Mouse (Mus musculus) thymus, adult 2 months (tissue): ENCODE measurements around the gene Bag5. TPM values are rescaled to one million over a fixed set of nuclear protein-coding genes. Genes with fewer than 3 reads are reported as not detected.
A peak's percentile ranks its signal among the peaks of the same experiment; 100 is the strongest.
"Not testable (repeated sequence)": the region's sequence is repeated elsewhere in the genome, so short reads cannot be mapped to it uniquely, and the experiment has no call there.

Experiments
- DNase-seq: peaks from one replicate; pipeline ENCODE4 v3.0.0; 2021
- H3K27ac ChIP-seq: fragments of 200-500 bp; 2 replicates; pipeline ENCODE4 v1.5.1; 2012; ENCODE audit warnings: low read length, control low read depth; ENCODE audit not compliant: control insufficient read depth, insufficient read depth
- H3K27me3 ChIP-seq: fragments of 200-500 bp; 2 replicates; pipeline ENCODE4 v1.6.1; 2012; ENCODE audit warnings: mild to moderate bottlenecking, low read length, moderate library complexity, mixed read lengths; ENCODE audit not compliant: control insufficient read depth, insufficient read depth
- H3K36me3 ChIP-seq: fragments of 200-500 bp; 2 replicates; pipeline ENCODE4 v1.6.1; 2012; ENCODE audit warnings: mild to moderate bottlenecking, low read length, moderate library complexity; ENCODE audit not compliant: control insufficient read depth, insufficient read depth
- H3K4me1 ChIP-seq: fragments of 200-500 bp; replicated peaks from 2 replicates; pipeline ENCODE4 v1.6.1; 2012; ENCODE audit warnings: low read length; ENCODE audit not compliant: control insufficient read depth, insufficient read depth
- H3K4me3 ChIP-seq: fragments of 200-500 bp; 2 replicates; pipeline ENCODE4 v1.5.1; 2012; ENCODE audit warnings: mild to moderate bottlenecking, low read length, control low read depth, moderate library complexity; ENCODE audit not compliant: control insufficient read depth, insufficient read depth
- CTCF ChIP-seq: fragments of 200-500 bp; IDR thresholded peaks from 2 replicates; pipeline ENCODE4 v1.5.1; 2012; ENCODE audit warnings: mild to moderate bottlenecking, control low read depth, low read length, moderate library complexity, borderline replicate concordance; ENCODE audit not compliant: control insufficient read depth, poor library complexity, insufficient read depth; ENCODE audit errors: extremely low read depth
- POLR2A ChIP-seq: fragments of 200-500 bp; IDR thresholded peaks from 2 replicates; pipeline ENCODE4 v1.6.1; 2012; ENCODE audit warnings: mild to moderate bottlenecking, low read length, control low read depth, moderate library complexity; ENCODE audit not compliant: control insufficient read depth, poor library complexity, insufficient read depth; ENCODE audit errors: extremely low read depth
- WGBS: fragments of 180-500 bp; shearing (Covaris S2); methylation state at CpG from one replicate; pipeline ENCODE4 v1.1.7; 2018; 5-methylcytosine and 5-hydroxymethylcytosine counted together
- polyA plus RNA-seq: library from polyadenylated mRNA; depleted of rRNA; stranded (reverse); fragments of >200 nt; gene quantifications from 2 replicates; pipeline ENCODE4 v1.2.3, GENCODE M21; 2012

Bag5 gene
- polyA plus RNA-seq, 1 experiment = 12.8 TPM

GRCm38 (mm10) chr12:111737370-111737769, 24.3 kb upstream of the Bag5 start:
- Histone ChIP-seq H3K4me1 (peaks cover 3% of the 10 kb centered on the region; the same call in 1 of the 2 replicates), H3K27me3 (no peaks in the 10 kb centered on the region), H3K4me3 (no peak overlapping the region), H3K36me3 (no peaks in the 10 kb centered on the region), H3K27ac (no peak overlapping the region)
- TF ChIP-seq CTCF (no peak), POLR2A (no peak)
- no peak for DNase-seq
- WGBS = 83% methylated on average over 9 of the region's 9 CpGs

GRCm38 (mm10) chr12:111736676-111737075, 23.6 kb upstream of the Bag5 start:
- not testable (repeated sequence) for DNase-seq, H3K27me3 ChIP-seq, H3K36me3 ChIP-seq, H3K4me1 ChIP-seq, H3K4me3 ChIP-seq, H3K27ac ChIP-seq
- WGBS = 93% methylated on average over 8 of the region's 8 CpGs

DNA sequence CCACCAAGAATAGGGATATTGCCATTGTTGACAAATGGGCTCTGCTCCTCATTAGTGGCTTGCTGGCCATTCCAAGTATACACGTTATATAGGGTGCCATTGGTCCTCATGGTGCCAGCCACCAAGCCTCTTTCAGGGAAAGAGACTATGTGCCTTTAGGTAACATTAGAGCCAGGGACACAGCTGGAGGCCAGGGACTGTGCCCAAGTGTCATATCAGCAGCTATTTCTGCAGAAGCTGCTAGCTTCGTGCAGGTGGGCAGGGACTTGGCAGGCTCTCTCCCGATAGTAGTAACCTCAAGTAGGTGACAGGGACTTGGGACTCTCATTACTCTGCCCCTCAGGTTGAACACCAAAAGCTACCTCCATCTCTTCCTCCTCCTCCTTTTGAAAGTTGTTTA, 21.9 kb upstream of the Bag5 start:
- H3K27ac ChIP-seq = no peak overlapping the region
- 98% methylated on average over 3 of the region's 3 CpGs for WGBS
- H3K4me3 ChIP-seq = no peak overlapping the region
- no peak for DNase-seq
- no peaks in the 10 kb centered on the region for H3K27me3 ChIP-seq
- no peaks in the 10 kb centered on the region for H3K36me3 ChIP-seq
- peaks cover 6% of the 10 kb centered on the region; the same call in 1 of the 2 replicates for H3K4me1 ChIP-seq
- TF ChIP-seq POLR2A = no peak

DNA sequence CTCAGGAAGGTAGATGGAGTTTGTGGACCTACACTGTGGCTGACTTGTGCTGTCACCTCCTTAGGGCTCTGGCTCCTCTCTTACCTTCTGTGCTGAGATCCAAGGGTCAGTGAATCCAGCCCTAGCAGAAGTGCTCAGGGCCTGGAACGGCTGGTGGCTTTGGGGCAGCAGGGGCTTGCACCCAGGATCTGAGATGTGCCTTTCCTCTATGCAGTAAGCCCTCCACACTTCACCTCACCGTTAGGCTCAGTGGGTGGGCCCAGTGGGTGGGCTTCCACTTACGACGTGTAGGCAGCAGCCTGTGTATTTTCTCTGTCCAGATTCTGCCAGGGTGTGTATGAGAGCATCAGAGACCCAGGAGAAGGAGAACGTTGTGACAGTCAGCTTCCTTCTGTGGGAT, 19.9 kb upstream of the Bag5 start:
- no peak overlapping the region for H3K4me3 ChIP-seq
- TF ChIP-seq CTCF (no peak), POLR2A (no peak)
- DNase-seq = no peak
- H3K36me3 ChIP-seq = no peaks in the 10 kb centered on the region
- WGBS = 86% methylated on average over 5 of the region's 5 CpGs
- H3K27me3 ChIP-seq = no peaks in the 10 kb centered on the region
- peaks cover 6% of the 10 kb centered on the region; the same call in 1 of the 2 replicates for H3K4me1 ChIP-seq
- H3K27ac ChIP-seq = no peak overlapping the region

DNA sequence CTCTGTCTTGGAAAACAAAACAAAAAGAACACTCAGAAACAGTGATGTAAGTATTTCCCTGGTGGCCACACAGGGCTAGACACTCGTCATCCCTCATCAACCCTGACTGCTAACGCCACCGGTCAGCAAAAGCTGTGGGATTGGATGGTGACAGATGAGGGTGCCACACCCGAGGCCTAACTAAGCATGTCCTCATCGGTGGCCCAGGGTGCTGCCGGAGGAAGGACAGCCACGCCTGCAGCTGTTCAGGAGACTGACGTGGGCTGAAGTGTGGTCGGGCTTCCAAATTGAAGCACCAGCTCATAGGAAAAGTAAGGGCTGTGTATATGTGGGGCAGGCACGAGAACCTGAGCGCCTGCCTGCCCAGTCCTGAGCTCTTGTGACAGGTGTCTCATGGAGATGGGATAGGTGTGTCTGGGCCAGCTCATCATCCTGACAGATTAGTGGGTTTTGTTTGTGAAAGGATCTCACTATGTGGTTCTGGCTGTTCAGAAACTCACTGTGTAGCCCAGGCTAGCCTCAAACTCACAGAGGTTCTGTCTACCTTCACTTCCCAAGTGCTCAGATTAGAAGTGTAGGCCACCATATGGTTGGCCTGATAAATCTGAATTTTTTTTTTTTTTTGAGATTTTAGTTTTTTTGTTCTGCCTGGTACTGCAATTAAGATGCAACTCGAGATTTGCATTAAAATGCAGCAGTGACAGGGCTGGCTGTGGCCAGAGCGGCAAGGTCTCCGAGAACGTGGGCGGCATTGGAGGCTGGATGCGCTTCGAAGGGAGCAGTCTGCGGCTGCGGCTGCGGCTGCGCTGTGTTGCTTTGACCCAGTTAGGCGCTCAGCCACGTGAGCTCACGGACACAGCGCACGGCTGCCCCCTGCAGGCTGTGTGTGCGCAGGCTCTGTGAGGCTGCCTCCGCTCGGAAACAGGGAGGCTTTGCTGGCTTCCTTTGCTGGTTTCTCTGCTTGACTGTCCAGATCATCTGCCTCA, 19.1 kb upstream of the Bag5 start:
- Histone ChIP-seq H3K4me3 (no peak overlapping the region), H3K36me3 (no peaks in the 10 kb centered on the region), H3K4me1 (peaks cover 6% of the 10 kb centered on the region; the same call in 1 of the 2 replicates), H3K27me3 (no peaks in the 10 kb centered on the region), H3K27ac (no peak overlapping the region)
- 0 out of 2 replicates have a peak, but pooled peaks have one; percentile 28 for TF ChIP-seq POLR2A
- TF ChIP-seq CTCF = peak; percentile 96
- DNase-seq = peak; percentile 85
- 35% methylated on average over 30 of the region's 30 CpGs for WGBS

- no peak for DNase-seq
- Histone ChIP-seq H3K4me1 (peaks cover 8% of the 10 kb centered on the region; the same call in 1 of the 2 replicates), H3K4me3 (no peak overlapping the region), H3K36me3 (0 out of 2 replicates have a peak, but pooled peaks cover 3% of the 10 kb centered on the region), H3K27me3 (no peaks in the 10 kb centered on the region), H3K27ac (no peak overlapping the region)
- WGBS = 97% methylated on average over 1 of the region's 1 CpGs
- TF ChIP-seq POLR2A (no peak), CTCF (no peak)
Measured at GRCm38 (mm10) chr12:111727956-111728355, 14.9 kb upstream of the Bag5 start.

GRCm38 (mm10) chr12:111726122-111726463, 13.0 kb upstream of the Bag5 start:
- no peak for DNase-seq
- no peak overlapping the region for H3K27ac ChIP-seq

More at GRCm38 (mm10) chr12:111726122-111726463, 13.0 kb upstream of the Bag5 start:
- WGBS = 53% methylated on average over 4 of the region's 4 CpGs
- Histone ChIP-seq H3K27me3 (no peaks in the 10 kb centered on the region), H3K4me3 (no peak overlapping the region), H3K36me3 (0 out of 2 replicates have a peak, but pooled peaks cover 3% of the 10 kb centered on the region), H3K4me1 (0 out of 2 replicates have a peak, but pooled peaks cover 2% of the 10 kb centered on the region)
- TF ChIP-seq CTCF = no peak
- TF ChIP-seq POLR2A = no peak
